Mouse (Mus musculus) Patski (cell line): ENCODE results near the gene Prkar1a. TPM values are rescaled to one million over a fixed set of nuclear protein-coding genes. Genes with fewer than 3 reads are reported as not detected.
A peak's percentile ranks its signal among the peaks of the same experiment; 100 is the strongest.

Source experiments
- ATAC-seq: fragments of 100-300 bp; one replicate; pipeline ENCODE4 v1.8.0; 2021
- CTCF ChIA-PET: fragments of 350-600 bp; sonication (Branson Sonifier 250); formaldehyde crosslinking; loops from one replicate; lab custom pipeline; 2022; ENCODE audit warnings: inconsistent platforms; lab: Charles Lee
- POLR2A ChIA-PET: fragments of 350-600 bp; sonication (Branson Sonifier 250); formaldehyde crosslinking; loops from one replicate; lab custom pipeline; 2022; ENCODE audit warnings: antibody characterized with exemption, inconsistent platforms; lab: Charles Lee
- DNase-seq: peaks from one replicate; pipeline ENCODE4 v3.0.0-alpha.2; 2011; ENCODE audit warnings: low read depth, low spot score
- H3K27me3 ChIP-seq: fragments of 371-371 bp; one replicate; pipeline ENCODE4 v1.5.1; 2021
- CTCF ChIP-seq: fragments of 100-300 bp; IDR thresholded peaks from one replicate; pipeline ENCODE4 v1.5.1; 2021
- in situ Hi-C: fragments of 300-500 bp; cut with MboI; formaldehyde crosslinking; loops from 3 replicates; pipeline ENCODE4 v1.11.1; 2018; ENCODE audit warnings: low pct_unique_long_range_greater_than_20kb, mixed read lengths
- polyA plus RNA-seq: library from polyadenylated mRNA; unstranded; gene quantifications from one replicate; pipeline ENCODE4 v1.2.3, GENCODE M21; 2021

Prkar1a gene
- polyA plus RNA-seq, 1 experiment from 2014 or later = 258 TPM

- no peaks in the 10 kb centered on the region for H3K27me3 ChIP-seq
- ChIA-PET POLR2A (no interaction called here), CTCF (no interaction called here)
- ATAC-seq (no peak), DNase-seq (no peak)
- in situ Hi-C loops = loop anchor here (25.0 kb wide), 1 partner anchor 584 kb away; the partner anchor contains the start of gene Abca6
- no peak for TF ChIP-seq CTCF
Observed at GRCm38 (mm10) chr11:109678291-109678690, 29.1 kb downstream of the Prkar1a start.

- ChIA-PET POLR2A (no interaction called here), CTCF (no interaction called here)
- in situ Hi-C loops = loop anchor here (25.0 kb wide), 1 partner anchor 581 kb away; the partner anchor contains the start of gene Abca6
- TF ChIP-seq CTCF = no peak
- DNase-seq (no peak), ATAC-seq (no peak)
- H3K27me3 ChIP-seq = no peaks in the 10 kb centered on the region
Observed at GRCm38 (mm10) chr11:109680934-109681333, 31.7 kb downstream of the Prkar1a start.

DNA sequence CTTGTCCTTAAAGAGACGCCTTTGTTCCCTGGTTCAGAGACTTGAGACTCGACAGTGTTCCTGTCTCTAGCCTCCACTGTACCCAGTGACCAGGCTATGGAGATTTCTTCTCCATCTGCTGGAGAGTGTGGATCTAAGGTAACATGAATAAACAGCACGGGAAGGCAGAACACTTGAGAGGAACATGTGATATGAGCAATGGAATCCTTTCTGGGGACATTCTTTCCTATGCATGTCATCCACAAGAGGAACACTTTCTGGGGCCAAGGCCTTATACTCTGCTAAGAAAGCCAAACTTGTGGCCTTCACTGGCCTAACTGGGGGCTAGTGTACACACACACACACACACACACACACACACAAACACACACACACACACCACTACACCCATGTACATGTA lies 32.4 kb downstream of the Prkar1a start:
- H3K27me3 ChIP-seq = no peaks in the 10 kb centered on the region
- TF ChIP-seq CTCF = no peak
- ChIA-PET CTCF (no interaction called here), POLR2A (no interaction called here)
- ATAC-seq (no peak), DNase-seq (no peak)
- in situ Hi-C loops = loop anchor here (25.0 kb wide), 1 partner anchor 581 kb away; the partner anchor contains the start of gene Abca6

- no peak for ATAC-seq
- in situ Hi-C loops = loop anchor here (25.0 kb wide), 1 partner anchor 580 kb away; the partner anchor contains the start of gene Abca6
- H3K27me3 ChIP-seq = no peaks in the 10 kb centered on the region
- DNase-seq = no peak
- CTCF ChIA-PET = no interaction called here
- POLR2A ChIA-PET = no interaction called here
- TF ChIP-seq CTCF = no peak
Observed at GRCm38 (mm10) chr11:109682221-109682620, 33.0 kb downstream of the Prkar1a start.

- in situ Hi-C loops = loop anchor here (25.0 kb wide), 1 partner anchor 573 kb away; the partner anchor contains the start of gene Abca6
- ATAC-seq (no peak), DNase-seq (no peak)
- POLR2A ChIA-PET = no interaction called here
- CTCF ChIA-PET = no interaction called here
- no peak for TF ChIP-seq CTCF
- peaks cover 3% of the 10 kb centered on the region for H3K27me3 ChIP-seq
Observed at GRCm38 (mm10) chr11:109689539-109689938, 40.3 kb downstream of the Prkar1a start.

GRCm38 (mm10) chr11:109692737-109693136 lies 43.5 kb downstream of the Prkar1a start:
- peaks cover 3% of the 10 kb centered on the region for H3K27me3 ChIP-seq
- ChIA-PET CTCF (interaction anchor here (0.9 kb wide), 1 partner anchor 9 kb away, joined by 3 read pairs; no protein-coding TSS in a partner anchor), POLR2A (interaction anchor here (0.6 kb wide), 1 partner anchor 51 kb away, joined by 3 read pairs; no protein-coding TSS in a partner anchor)
- no peak for TF ChIP-seq CTCF
- ATAC-seq (no peak), DNase-seq (no peak)
- in situ Hi-C loops = loop anchor here (25.0 kb wide), 1 partner anchor 570 kb away; the partner anchor contains the start of gene Abca6

DNA sequence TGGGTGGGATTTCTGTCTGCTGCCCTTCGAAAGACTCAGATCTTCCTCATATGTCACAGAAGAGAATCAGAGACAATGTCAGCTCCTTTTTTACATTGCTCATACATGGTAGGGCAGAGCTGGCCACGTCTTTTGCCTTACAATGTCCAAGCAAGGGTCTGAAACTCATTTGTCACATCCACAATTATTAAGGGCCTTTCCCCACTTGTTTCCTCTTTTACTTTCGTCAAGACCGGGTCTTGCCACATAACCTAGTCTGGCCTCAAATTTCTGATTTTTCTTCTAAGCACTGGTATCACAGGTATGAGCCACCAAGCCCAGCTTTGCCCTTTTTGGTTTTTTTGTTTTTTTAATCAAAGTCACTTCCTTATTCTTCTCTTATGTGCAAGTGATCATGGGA lies 47.3 kb downstream of the Prkar1a start:
- no peak for DNase-seq

DNA sequence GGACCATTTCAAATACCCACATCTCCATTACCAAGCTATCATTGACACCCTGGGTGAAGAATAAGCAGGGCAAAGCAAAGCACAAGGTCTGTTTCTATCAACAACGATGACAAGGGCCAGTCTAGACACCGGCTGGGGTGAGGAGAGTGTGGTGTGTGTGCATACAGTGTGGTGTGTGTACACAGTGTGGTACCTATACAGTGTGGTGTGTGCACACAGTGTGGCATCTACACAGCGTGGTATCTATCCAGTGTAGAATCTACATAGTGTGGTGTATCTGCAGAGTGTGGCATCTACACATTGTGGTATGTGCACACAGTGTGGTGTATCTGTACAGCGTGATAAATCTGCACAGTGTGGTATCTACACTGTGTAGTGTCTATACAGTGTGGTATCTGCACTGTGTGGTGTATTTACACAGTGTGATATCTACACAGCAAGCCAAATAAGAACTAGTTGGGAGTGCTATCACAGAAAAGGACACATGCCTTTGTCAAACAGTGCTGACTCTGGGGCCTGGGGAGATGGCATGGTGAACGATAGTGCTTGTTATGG lies 48.0 kb downstream of the Prkar1a start:
- DNase-seq = no peak
- ChIA-PET CTCF (no interaction called here), POLR2A (no interaction called here)
- TF ChIP-seq CTCF = no peak
- peaks cover 3% of the 10 kb centered on the region for H3K27me3 ChIP-seq
- ATAC-seq = no peak
- in situ Hi-C loops = loop anchor here (25.0 kb wide), 1 partner anchor 565 kb away; the partner anchor contains the start of gene Abca6

More for the DNA sequence above, 47.3 kb downstream of the Prkar1a start:
- ATAC-seq = no peak
- TF ChIP-seq CTCF = no peak
- H3K27me3 ChIP-seq = peaks cover 3% of the 10 kb centered on the region
- POLR2A ChIA-PET = no interaction called here
- CTCF ChIA-PET = no interaction called here
- in situ Hi-C loops = loop anchor here (25.0 kb wide), 1 partner anchor 566 kb away; the partner anchor contains the start of gene Abca6

DNA sequence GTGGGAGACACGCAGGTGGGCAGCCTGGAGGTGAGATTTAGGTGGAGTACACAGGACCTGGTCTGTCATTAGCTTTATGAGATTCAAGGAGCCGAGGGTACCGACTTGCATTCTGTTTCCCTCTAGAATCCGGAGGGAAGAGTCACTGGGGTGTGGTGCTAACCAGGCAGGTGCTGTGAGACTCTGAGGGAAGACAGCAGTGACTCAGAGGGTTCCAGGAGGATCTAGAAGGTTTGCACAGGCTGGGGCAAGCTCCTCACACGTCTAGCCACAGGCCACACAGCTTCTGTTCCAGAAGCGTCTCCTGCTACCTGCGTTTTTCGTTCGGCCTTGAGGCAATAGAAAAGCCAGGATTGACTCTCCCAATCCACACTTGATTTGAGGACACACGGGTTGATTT lies 49.5 kb downstream of the Prkar1a start:
- DNase-seq = no peak
- in situ Hi-C loops = loop anchor here (25.0 kb wide), 1 partner anchor 564 kb away; the partner anchor contains the start of gene Abca6
- TF ChIP-seq CTCF = no peak

GRCm38 (mm10) chr11:109699784-109700183 lies 50.6 kb downstream of the Prkar1a start:
- peak; percentile 26 for TF ChIP-seq CTCF
- in situ Hi-C loops = loop anchor here (25.0 kb wide), 1 partner anchor 563 kb away; the partner anchor contains the start of gene Abca6
- ATAC-seq (no peak), DNase-seq (no peak)
- ChIA-PET POLR2A (no interaction called here), CTCF (interaction anchor here (1.7 kb wide), 1 partner anchor 22 kb away, joined by 4 read pairs; the partner anchor contains the start of gene Fam20a)
- no peaks in the 10 kb centered on the region for H3K27me3 ChIP-seq

More for the DNA sequence above, 49.5 kb downstream of the Prkar1a start:
- no peak for ATAC-seq
- no peaks in the 10 kb centered on the region for H3K27me3 ChIP-seq
- ChIA-PET CTCF (no interaction called here), POLR2A (no interaction called here)

DNA sequence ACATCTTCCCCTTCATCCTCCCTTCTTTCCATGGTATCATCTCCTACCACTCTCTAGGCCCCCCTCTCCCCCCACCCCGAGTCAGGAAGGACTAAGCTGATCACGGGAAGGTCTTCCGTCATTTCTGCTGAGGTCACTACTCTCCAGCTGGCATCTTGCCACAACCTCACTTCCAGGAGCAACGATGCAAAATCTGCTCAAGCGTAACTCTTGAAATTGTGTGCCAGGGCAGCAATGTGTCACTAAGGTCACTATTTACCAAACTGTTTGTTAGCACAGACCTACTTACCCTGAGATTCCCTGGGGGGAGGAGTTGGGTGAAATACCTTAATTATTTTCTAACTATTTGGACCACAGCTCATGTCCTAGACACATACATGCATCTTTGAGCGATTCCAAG lies 51.6 kb downstream of the Prkar1a start:
- ATAC-seq = peak; percentile 33
- in situ Hi-C loops = no loop called here
- no peaks in the 10 kb centered on the region for H3K27me3 ChIP-seq
- TF ChIP-seq CTCF = no peak
- ChIA-PET POLR2A (no interaction called here), CTCF (interaction anchor here (1.7 kb wide), 1 partner anchor 21 kb away, joined by 4 read pairs; the partner anchor contains the start of gene Fam20a)
- no peak for DNase-seq
